Mouse (Mus musculus) layer of hippocampus, postnatal 36 days (tissue): ENCODE data around the gene Mitd1. TPM values are rescaled to one million over a fixed set of nuclear protein-coding genes. Genes with fewer than 3 reads are reported as not detected.
A peak's percentile ranks its signal among the peaks of the same experiment; 100 is the strongest.

Source experiments
- DNase-seq, 2 experiments: peaks; one replicate each; pipeline ENCODE4 v3.0.0; 2022
- total RNA-seq, 2 experiments: library from RNA; stranded (reverse); gene quantifications; 2 replicates each; pipeline ENCODE4 v1.2.3; 2021

Mitd1 gene
- total RNA-seq: 10 to 100 TPM; 11.9 to 13.9 TPM

DNA sequence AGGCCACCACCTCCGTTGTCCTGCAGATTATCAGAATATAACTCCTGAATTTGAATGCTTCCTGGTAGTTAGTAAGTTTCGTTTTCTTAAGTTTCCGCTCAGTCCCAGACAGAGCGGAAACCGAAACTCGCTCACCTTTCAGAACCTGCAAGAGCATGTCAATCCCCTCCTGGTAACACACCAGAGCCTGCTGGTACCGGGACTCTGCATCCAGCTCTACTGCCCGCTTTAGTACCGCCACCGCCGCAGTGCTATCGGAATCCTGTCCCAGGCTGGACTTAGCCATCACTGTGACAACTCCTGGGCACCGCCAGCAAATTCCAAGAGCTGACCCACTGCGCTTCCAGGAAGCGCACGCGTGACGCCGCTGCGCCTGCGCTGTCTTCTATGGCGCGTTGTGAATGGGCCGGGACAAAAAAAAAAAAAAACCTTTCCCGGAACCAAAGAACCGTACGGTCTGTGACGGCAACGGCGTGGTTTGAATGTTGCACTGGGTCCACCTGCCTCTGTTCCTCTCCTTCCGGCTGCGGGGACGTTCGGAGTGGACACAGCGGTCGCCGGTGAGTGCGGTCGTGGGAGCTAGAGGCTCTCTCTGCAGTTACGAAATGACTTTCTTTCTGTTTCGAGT is at the start of gene Mitd1, which contains the start of gene Mrpl30:
Mitd1 (minus strand) TSS at position 387 of the 628 bp plus-strand sequence.
Mrpl30 (plus strand) TSS at position 453 of the 628 bp plus-strand sequence.
- DNase-seq: peak; percentile 87 to 90

DNA sequence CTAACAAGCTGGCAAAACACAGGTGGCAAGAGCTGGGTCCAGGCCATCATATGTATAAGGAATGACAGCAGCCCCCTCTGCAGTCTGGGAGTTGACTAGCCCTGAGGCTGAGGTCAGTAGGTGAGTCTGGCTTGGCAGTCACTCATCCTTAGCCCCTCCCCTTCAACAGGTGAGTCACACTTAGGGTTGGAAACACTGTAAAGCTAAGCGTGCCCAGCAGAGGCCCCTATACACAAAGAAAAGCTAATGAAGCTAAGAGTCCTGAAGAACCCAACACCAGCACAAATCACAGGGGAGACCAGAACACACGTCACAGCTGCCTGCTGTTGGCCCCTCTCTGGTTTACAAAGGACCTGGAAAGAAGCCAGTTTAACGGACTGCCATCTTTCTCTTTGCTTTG is 41.6 kb upstream of the Mitd1 start:
- no peak for DNase-seq

DNA sequence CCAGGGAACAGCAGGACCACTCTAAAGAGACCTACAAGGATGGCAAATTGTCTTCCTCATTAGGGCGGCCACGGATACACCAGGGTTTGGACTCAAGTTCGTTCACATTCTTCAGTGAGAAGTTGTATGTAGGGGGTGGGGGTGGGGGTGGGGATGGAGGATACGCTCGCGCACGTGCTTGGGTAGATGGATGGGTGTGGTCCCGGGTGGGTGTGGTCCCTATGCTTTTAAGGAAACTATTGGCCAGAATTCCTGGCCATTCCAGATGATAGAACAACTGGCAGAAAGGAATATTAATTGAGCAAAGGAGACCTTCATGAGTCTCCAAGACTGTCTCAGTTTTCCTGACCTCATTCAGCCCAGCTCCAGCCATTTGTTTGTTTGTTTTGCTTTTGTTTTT is 35.8 kb upstream of the Mitd1 start:
- no peak for DNase-seq

DNA sequence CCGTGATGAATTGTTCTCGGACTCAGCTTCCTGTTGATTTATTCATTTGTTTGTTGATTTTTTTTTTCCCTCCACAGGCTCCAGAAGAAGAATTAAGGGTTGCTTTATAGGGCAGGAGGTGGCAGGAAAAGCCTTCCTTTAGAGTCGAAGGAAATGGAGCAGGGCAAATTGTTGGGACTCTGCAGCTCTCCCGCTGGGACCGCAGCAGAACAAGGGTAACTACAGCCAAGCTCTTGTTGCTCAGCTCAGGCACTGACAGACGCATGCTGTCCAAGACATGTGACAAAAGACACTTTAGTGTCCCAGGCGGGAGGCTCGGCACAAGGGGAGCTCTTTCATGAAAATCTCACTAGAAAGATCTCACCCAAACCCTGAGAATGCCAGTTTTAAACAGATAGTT is 32.3 kb upstream of the Mitd1 start:
- no peak for DNase-seq

DNA sequence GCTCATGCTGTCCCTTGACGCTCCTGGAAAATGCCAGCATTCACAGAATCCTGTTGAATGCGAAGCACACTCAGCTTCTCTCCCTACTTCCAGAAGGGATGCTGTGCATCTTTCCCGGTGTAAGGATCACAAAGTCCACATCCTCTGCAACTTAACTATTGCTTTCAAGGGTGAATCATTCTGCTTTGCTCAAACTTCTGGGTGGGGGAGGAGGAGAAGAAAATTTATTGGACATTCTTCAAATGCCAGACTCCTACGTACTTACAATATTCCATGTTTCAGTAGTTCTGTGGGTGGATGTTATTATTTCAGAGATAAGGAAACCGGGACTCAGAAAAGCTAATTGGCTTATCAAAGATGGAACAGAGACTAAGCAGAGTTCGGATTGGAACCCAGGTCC is 27.9 kb upstream of the Mitd1 start:
- DNase-seq: no peak

DNA sequence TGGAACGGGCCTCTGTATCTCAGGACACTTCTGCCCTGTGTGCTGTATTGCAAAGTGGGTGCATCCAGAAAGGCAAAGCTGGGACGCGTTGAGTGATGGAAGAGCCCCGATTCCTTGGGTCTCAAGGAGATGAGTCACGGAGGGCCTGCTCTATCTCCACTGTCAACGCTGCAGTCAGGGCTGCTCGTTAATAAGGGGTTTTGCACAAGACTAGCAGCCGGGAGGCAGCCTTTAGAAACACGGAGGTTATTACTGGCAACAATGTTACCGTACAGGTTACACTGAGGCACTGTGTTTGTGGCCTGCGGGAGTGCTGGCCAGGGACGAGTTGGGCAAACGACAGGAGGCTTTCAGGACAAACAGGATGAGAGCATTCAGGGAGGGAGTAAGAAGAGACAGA is 27.5 kb upstream of the Mitd1 start:
- DNase-seq: no peak

DNA sequence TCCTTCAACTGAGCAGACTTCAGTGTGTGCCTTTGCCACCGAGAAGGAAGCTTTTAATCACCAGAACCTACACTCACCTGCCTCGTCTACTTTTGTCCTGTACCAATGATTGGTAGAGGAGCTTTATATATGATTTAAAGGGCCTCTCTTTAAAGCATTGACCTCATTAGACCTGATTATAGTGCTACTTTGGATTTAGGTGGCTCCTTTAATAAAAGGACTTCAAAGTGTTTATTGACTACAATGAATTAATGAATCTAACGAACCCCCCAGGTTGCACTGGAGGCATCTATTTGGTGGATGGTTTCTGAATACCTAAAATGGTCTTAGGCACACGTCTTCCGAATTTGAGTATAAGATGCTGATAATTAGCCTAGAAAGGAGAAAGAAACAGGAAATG is 26.2 kb upstream of the Mitd1 start, which contains the start of gene Lyg2:
Lyg2 (minus strand) TSS at position 101 of the 400 bp plus-strand sequence.
- DNase-seq: no peak

DNA sequence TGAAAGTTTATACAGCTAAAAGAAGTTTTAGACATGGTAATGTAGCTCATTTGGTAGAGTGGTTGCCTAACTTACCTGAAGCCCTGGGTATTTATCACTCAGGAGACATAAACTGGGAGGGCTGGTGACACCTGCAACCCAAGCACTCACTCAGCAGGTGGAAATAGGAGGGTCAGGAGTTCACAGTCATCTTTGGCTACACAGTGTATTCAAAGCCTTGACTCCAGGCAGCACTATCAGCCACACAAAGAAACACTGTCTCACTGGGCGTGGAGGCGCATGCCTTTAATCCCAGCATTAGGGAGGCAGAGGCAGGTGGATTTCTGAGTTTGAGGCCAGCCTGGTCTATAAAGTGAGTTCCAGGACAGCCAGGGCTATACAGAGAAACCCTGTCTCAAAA is 22.5 kb upstream of the Mitd1 start:
- DNase-seq: no peak

DNA sequence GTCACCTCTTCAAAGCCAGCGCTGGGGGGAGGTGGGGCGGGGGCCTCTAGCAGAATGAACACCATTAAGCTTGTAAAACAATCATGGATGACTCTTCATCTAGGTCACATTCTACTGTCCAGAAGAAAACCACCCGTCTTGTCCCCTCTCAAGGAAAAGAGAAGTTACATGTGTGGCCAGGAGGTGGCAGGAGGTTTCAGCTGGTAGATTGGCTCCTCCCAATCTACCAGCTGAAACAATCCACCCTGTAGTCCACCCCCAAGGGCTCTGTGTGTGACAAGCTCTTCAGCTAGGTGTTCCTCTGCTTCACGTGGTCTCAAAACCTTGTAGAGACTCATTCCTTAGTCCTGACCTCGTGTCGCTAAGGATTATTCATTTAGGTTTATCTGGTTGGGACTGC is 13.0 kb upstream of the Mitd1 start:
- no peak for DNase-seq

DNA sequence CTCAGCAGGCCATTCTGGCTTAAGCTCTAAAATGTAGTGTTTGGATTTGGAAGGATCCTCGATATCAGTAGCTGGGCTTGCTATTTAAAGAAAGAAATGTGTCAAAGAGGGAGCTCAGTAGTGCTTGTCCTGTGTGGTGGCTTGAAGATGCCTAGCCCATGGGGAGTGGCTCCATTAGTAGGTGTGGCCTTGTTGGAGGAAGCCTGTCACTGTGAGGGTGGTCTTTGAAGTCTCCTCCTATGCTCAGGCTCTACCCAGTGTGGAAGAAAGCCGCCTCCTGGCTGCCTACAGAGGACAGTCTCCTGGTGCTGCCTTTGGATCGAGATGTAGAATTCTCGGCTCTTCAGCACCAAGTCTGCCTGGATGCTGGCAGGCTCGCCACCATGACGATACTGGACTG is 10.1 kb upstream of the Mitd1 start:
- DNase-seq: no peak

DNA sequence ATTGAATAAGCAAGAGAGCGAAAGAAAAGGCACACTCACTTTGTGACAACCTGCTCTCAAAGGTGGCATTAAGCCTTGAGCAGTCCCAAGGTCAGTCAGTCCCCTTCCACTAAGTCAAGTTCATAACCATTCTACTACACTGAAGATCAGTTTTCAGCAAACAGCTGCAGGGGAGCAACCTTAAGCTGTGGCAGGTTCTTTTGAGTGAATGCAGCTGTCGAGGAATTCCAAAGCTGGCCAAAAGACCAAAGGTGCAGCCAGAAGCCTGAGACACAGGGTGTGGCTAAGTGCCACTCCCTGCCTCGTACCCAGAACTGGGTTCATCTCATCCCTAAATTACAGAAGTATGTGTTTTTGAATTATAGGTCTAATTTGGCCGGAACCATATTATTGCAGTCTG is 9.6 kb upstream of the Mitd1 start:
- DNase-seq: no peak

DNA sequence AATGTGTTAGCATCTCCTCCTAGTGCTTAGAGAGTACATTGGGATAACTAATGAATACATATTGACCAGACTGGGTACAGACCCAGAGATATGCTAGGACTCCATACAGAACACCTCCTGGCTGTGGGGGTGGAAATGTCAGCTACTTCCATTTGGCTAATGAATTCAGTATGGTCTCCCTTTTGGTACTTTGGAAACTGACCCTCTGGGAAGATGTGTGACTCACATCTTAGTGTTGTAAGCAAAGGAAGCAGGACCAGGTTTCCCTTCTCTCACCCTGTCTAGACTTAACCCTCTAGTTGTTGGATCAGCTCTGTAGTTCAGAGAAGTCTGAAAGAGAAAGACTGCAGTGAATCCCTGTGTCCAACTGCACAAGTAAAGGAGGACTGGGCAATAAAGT is 4.4 kb upstream of the Mitd1 start:
- DNase-seq: no peak

DNA sequence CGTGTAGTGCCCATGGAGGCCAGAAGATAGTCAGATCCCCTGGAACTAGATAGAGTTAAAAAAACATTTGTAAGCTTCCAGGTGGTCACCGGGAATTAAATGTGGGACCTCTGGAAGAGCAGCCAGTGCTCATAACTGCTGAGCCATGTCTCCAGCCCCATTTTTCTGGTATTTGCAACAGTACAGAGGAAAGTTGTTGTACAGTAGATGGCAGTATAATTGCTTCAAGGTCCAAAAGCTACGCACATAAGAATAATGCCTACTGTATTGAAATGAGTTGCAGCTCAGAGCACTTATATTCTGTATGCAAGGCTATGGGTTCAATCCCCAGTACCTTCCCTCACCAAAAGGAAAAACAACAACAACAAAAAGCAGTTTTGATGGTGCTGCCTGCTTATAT is 1.2 kb upstream of the Mitd1 start:
- no peak for DNase-seq

DNA sequence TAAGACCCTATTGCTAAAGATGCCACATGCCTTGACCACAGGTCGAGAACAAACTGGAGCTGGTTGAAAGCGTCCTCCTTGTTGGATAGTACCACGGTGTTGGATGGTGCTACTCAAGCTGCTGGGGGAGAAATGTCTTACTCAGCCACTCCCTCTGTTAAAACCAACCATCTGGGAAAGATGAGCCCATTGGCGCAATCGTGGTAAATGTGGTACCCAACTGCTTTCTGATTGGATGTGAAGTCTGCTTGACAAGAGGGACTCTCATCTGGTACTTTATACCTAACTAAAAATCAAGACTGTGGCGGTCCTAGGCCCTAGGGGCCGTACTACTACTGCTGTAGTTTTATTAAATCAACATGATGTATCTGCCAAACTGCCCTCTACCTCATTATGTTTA is 1.0 kb downstream of the Mitd1 start:
- DNase-seq: no peak

DNA sequence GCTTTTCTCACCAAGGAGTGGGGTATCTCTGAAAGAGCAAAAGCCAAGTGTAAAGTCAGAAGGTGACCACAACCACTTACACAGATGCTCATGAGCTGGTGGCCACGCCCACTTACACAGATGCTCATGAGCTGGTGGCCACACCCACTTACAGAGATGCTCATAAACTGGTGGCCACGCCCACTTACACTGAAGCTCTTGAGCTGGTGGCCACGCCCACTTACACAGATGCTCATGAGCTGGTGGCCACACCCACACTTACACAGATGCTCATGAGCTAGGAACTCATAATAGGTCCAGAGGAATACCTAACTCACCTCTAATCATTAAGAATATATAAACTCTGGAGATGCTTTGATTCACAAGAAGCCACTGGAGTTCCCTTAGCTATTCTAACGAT is 5.8 kb downstream of the Mitd1 start:
- no peak for DNase-seq

DNA sequence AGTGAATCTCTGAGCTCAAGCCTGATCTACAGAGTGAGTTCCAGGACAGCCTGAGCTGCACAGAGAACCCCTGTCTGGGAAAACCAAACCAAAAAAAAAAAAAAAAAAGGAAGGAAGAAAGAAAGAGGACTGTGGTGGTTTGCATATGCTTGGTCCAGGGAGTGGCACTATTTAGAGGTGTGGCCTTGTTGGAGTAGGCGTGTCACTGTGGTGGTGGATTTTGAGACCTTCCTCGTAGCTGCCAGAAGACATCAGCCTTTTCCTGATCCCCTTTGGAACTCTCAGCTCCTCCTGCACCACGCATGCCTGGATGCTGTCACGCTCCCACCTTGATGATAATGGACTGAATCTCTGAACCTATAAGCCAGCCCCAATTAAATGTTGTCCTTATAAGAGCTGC is 6.8 kb downstream of the Mitd1 start:
- no peak for DNase-seq

DNA sequence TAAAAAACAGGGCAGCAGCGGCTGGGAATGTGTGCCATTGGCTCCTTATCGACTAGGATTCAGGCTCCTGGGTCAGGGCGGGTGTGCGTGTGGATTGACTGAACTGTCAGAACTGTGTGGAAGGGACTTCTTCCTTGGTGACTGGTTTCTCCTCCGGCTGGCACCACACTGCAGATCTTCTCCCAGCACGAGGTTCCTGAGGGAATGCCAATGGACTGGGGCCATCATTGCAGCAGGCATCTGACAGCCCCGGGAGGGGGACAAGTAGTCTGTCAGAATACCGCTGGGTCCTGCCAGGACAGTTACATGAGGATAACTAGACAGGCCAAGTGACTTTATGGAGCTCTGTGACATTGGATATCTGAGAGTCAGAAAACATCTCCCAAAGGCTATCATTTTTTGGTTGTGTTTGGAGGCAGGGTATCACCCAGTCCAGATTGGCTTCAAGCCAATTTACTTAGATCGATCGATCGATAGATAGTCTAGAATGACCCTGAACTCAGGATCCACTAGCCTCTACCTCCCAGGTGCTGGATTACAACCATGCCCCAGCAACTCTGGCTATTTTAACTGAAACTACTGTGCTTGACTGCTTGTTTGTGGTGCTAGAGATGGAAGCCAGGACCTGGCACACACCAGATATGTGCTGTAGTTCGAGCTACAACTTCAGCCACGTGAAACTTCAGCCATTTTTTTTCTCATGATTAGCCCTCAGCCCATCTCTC is 12.3 kb downstream of the Mitd1 start:
- DNase-seq: no peak

DNA sequence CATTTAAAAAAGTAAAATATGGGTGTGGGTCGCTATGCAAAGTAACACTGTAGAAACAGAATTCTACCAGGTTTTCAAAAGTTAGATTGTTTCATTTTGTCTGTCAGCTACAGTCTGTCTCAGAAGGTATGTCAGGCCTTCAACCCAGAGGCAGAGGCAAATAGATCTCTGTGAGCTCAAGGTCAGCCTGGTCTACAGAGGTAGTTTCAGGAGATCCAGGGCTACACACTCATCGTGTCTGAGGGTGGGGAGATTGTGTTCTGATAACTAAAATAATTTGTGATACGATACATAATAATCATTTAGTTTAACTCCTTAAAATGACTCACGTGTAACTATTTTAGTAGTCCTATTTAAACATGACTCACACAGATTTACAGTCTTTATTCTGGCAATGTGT is 17.1 kb downstream of the Mitd1 start:
- DNase-seq: no peak

DNA sequence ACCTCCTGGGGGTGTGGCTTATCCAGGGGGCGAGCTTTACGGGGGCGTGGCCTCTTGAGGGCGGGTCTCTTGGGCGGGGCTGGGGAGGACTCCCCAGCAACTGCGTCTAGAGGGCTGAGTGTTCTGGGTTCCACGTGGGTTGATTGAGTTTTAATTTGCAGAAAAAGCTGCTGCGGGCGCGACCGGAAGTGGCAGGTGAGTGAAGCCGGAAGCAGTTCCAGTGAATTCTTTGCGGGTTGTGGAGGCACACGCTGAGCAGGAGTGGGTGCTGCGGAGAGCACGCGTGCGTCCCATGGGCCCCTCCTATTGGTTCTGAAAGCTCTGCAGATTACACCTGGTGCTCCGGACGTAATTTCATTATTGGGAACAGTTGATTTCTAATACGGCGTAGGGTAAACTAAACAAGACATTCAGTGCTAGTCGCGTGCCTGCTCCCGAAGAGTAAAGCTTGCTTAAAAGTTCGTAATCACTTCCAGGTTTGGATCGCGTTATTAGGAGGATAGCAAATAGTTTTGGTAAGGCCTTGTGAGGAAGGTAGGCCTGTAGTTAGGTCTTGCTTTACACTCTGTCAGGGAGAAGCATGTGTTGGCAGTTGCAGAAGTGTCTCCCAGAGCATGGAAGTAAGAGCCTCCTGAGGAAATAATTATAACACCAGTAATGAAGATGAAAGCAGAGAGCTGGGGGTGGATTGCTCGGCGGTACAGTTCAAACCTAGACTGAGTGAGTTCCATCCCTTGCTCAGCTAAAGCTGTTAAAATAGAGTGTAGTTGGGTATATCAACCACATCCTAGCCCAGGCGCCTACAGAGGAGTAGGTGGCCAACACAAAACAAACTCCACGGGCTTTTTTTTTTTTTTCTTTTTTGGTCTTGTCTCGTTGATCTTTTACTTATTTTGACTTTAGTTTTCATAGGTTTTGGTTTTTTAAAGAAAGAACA is 17.8 kb downstream of the Mitd1 start:
- peak; percentile 76 to 77 for DNase-seq

DNA sequence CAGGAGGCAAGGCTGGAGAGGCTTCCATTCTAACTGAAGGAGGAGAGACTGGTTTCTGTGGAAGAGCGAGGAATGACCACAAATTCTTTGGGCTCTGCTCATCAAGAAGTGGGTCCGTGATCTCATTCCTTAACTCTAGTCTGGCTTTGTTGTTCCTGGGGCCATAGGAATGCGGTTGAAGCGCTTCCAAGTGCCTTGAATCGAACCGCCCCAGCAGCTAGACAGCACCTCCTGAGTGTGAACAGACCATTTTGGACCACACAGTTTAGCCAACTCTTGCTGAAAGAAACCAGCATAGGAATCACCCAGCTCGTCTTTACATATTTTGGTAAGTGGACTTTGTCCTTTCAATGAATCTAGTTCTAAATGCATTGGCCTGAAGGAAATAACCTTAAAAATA is 18.5 kb downstream of the Mitd1 start, which contains the start of gene Lipt1:
Lipt1 (plus strand) TSS at position 35 of the 400 bp plus-strand sequence.
- DNase-seq: peak in 1 of 2 experiments; percentile 20

DNA sequence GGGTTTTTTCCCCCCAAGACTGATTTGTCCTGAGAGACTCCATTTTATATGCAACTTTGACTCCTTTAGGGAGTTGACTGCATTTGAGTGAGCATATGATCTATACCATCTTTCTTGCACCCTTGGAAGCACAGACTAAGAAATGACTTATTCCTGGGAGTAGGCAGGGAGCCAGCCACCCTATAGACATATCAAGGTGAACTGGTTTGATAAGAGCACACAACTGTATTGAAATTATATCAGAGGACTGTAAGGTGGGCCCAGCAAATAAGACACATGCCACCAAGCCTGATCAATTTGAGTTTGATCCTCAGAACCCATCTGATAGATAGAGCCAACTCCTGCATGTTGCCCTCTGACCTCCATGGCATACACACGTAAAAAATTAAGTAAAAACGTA is 20.8 kb downstream of the Mitd1 start:
- no peak for DNase-seq

DNA sequence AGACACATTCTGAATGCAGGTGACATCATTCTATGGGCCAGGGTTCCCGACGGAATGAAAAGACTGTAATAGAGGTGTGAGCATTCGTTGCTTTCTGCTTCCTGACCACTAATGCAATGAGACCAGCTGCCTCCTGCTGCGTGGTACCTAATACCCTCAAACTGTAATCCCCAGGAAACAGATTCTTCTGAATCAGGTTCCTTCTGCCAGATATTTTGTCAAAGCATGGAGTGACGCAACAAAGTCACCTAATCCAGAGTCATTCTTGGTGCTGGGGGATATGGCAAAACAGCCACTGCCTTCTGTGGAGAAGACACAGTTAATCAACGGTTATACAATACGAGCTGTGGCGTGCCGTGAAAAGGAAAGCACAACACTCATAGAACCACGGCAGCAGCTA is 21.6 kb downstream of the Mitd1 start:
- no peak for DNase-seq

DNA sequence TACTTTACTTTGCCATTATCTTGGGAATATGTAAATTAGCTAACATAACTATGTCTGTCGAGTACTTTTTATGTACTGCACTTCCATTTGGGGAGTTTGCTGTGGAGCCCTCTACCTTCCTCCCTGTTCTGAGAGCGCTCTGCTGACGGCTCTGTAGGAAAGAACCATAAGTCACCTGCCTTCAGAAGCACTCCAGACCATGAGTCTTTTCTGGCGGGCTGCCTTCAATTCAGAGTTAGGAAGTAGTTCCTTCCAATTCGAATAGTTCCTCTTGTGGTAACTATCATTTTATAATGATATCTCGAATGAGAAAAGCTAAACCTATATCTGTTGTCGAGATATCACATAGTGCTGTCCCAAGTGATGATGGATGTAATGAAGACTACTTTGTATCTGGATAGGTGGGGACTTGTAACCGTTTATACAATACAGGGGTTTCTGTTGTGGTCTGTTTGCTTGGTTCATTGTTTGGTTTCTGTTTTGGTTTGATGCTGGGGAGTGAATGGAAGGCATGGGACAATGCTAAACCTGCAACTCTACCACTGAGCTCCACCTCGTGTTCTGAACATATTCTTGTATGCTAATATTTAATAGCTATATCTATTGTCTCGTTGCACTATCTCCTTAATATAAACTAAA is 22.4 kb downstream of the Mitd1 start:
- DNase-seq: no peak
